Mouse (Mus musculus): ENCODE measurements around the gene Lenep. TPM values are rescaled to one million over a fixed set of nuclear protein-coding genes. Genes with fewer than 3 reads are reported as not detected.

The Lenep gene
- polyA plus RNA-seq, 1 experiment from 2014 or later, result not detected

DNA sequence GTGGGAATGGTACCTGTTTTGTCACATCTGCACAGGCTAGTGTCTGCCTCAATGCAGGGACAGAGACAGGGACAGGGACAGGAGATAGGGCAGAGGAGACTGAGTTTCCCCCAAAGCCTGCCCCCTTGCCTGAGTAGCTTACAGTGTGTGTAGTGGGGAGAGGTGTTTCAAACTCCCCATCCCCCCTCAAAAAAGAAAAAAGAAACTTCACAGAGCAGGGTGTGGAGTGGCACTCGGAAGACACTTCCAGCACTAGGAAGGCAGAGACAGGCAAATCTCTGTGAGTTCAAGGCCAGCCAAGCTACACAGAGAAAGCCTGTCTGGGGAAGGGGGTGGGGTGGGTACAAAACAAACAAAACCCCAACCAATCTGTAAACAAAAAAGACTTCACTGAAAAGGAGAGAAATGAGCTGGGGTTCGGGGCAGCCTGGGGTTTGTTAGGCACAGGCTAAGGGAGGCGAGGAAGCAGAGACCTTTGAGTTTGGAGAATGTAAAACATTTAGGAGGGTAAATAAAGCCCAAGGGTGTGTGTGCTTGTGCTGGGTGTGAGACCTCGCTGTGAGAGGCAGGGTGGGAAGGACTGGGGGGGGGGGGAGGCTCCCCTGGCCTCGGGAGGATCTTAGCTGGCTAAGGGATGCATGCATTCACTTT, 28.9 kb downstream of the Lenep start:
- 41% methylated on average over 5 of the region's 5 CpGs for WGBS
- H3K4me1 ChIP-seq, result peaks cover 25% of the 10 kb centered on the region
- no peak for DNase-seq (ENCODE audit: low spot score)
- no peaks in the 10 kb centered on the region for H3K9me3 ChIP-seq
- H3K4me3 ChIP-seq, result no peak overlapping the region
- H3K27me3 ChIP-seq (ENCODE audit: insufficient read depth, poor library complexity, severe bottlenecking), result 0 out of 2 replicates have a peak, but pooled peaks cover 2% of the 10 kb centered on the region
- H3K36me3 ChIP-seq, result no peaks in the 10 kb centered on the region
- no peak overlapping the region for H3K27ac ChIP-seq

GRCm38 (mm10) chr3:89367338-89367737, 35.3 kb downstream of the Lenep start:
- no peak for DNase-seq (ENCODE audit: low spot score)
- no peak overlapping the region for H3K27ac ChIP-seq
- no peaks in the 10 kb centered on the region for H3K36me3 ChIP-seq
- no peaks in the 10 kb centered on the region for H3K9me3 ChIP-seq
- WGBS, result 44% methylated on average over 11 of the region's 11 CpGs
- H3K27me3 ChIP-seq (ENCODE audit: insufficient read depth, poor library complexity, severe bottlenecking), result peaks cover 42% of the 10 kb centered on the region
- H3K4me3 ChIP-seq, result no peak overlapping the region
- peaks cover 19% of the 10 kb centered on the region for H3K4me1 ChIP-seq

DNA sequence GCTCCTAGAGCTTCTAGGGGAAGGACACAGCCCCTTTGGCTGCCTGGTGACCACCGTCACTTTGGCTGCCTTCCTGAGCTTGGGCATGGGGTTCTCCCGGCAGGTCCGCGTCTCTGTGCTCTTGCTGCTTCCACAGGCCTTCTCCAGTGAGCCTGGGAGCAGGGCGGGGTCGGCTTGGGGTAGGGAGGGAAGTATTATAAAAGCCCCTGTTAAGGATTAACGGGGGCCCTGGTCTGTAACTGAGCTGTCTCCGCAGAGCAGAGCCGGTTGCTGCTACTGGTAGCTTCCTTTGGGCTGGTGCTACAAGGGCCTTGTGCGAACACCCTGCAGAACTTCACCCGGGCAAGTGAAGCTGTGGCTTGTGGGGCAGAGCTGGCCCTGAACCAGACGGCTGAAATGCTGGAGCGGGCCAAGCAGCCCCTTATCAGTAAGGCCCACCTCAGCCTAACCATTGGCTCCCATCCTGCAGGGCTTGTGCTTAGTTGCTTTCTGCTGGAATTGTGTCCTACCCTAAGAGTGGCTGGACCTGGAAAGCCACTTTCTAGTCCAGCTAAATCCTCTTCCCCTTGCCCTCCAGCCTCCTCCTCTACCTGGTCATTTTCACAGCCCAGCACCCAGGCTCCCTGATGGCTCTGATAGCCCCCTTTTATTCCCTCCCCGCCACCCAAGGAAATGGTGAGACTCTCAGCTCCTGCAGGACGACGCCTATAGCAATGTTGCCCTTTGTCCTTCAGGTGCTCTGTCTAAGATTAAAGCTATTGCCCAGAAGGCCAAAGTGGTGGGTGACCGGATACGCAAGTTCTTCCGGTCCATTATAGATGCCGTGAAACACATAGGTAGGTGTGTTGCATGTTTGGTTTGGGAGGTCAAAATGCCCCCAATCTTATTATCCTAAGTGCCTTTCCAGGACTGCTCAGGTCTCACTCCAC, 36.8 kb downstream of the Lenep start:
- Histone ChIP-seq H3K27me3 (ENCODE audit: insufficient read depth, poor library complexity, severe bottlenecking) (peaks cover 42% of the 10 kb centered on the region), H3K4me3 (no peak overlapping the region), H3K36me3 (no peaks in the 10 kb centered on the region), H3K27ac (no peak overlapping the region), H3K4me1 (peaks cover 18% of the 10 kb centered on the region), H3K9me3 (no peaks in the 10 kb centered on the region)
- DNase-seq (ENCODE audit: low spot score), result no peak
- WGBS, result 66% methylated on average over 20 of the region's 20 CpGs

GRCm38 (mm10) chr3:89365153-89365485, 37.5 kb downstream of the Lenep start, which contains the start of gene Dcst1:
Dcst1 (minus strand) TSS chr3:89365253.
- H3K4me1 ChIP-seq, result peaks cover 16% of the 10 kb centered on the region
- H3K4me3 ChIP-seq, result no peak within 1 kb of the TSS
- no peaks in the 10 kb centered on the region for H3K36me3 ChIP-seq
- 85% methylated on average over 11 of the region's 11 CpGs for WGBS
- H3K9me3 ChIP-seq, result no peaks in the 10 kb centered on the region
- DNase-seq (ENCODE audit: low spot score), result no peak
- no peak within 1 kb of the TSS for H3K27ac ChIP-seq
- H3K27me3 ChIP-seq (ENCODE audit: insufficient read depth, poor library complexity, severe bottlenecking), result peaks cover 42% of the 10 kb centered on the region

GRCm38 (mm10) chr3:89364631-89365030, 38.0 kb downstream of the Lenep start:
- no peaks in the 10 kb centered on the region for H3K36me3 ChIP-seq
- peaks cover 42% of the 10 kb centered on the region for H3K27me3 ChIP-seq (ENCODE audit: insufficient read depth, poor library complexity, severe bottlenecking)
- peaks cover 16% of the 10 kb centered on the region for H3K4me1 ChIP-seq
- no peaks in the 10 kb centered on the region for H3K9me3 ChIP-seq
- H3K4me3 ChIP-seq, result no peak overlapping the region
- no peak overlapping the region for H3K27ac ChIP-seq
- no peak for DNase-seq (ENCODE audit: low spot score)
- WGBS, result 60% methylated on average over 8 of the region's 8 CpGs

- Histone ChIP-seq H3K9me3 (no peaks in the 10 kb centered on the region), H3K27ac (no peak within 1 kb of the TSS), H3K27me3 (ENCODE audit: insufficient read depth, poor library complexity, severe bottlenecking) (peaks cover 43% of the 10 kb centered on the region), H3K4me1 (peaks cover 6% of the 10 kb centered on the region; the same call in 1 of the 2 replicates), H3K4me3 (no peak within 1 kb of the TSS), H3K36me3 (no peaks in the 10 kb centered on the region)
- no peak for DNase-seq (ENCODE audit: low spot score)
- 77% methylated on average over 7 of the region's 7 CpGs for WGBS
Measured at GRCm38 (mm10) chr3:89361675-89362074, 40.9 kb downstream of the Lenep start, which contains the start of gene Dcst2. Dcst2 (plus strand) TSS chr3:89361975.

GRCm38 (mm10) chr3:89360237-89360636, 42.4 kb downstream of the Lenep start:
- DNase-seq (ENCODE audit: low spot score), result no peak
- Histone ChIP-seq H3K27ac (no peak overlapping the region), H3K4me1 (peaks cover 6% of the 10 kb centered on the region), H3K36me3 (no peaks in the 10 kb centered on the region), H3K4me3 (no peak overlapping the region), H3K9me3 (no peaks in the 10 kb centered on the region), H3K27me3 (ENCODE audit: insufficient read depth, poor library complexity, severe bottlenecking) (peaks cover 43% of the 10 kb centered on the region)
- 79% methylated on average over 3 of the region's 3 CpGs for WGBS

DNA sequence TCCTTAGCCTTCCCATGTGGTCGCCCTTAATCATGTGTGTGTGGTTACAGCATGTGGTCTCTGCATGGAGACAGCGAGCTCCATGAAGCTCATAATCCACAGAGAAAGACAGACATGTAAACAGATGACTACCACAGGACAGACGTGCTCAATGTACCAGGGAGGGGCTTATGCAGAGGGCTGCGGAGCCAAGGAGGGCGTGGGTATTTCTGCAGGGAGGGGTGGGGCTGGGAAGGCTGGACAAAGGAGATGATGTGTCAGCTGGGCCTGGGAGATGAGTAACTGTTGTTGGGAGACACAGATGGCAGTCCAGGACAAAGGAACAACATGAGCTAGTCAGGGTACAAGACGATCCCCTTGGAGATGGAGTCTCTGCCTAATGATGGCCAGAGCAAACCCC, 43.0 kb downstream of the Lenep start:
- Histone ChIP-seq H3K4me3 (no peak overlapping the region), H3K4me1 (peaks cover 11% of the 10 kb centered on the region), H3K27me3 (ENCODE audit: insufficient read depth, poor library complexity, severe bottlenecking) (peaks cover 41% of the 10 kb centered on the region), H3K36me3 (no peaks in the 10 kb centered on the region), H3K27ac (no peak overlapping the region), H3K9me3 (no peaks in the 10 kb centered on the region)
- DNase-seq (ENCODE audit: low spot score), result no peak
- 79% methylated on average over 6 of the region's 6 CpGs for WGBS

DNA sequence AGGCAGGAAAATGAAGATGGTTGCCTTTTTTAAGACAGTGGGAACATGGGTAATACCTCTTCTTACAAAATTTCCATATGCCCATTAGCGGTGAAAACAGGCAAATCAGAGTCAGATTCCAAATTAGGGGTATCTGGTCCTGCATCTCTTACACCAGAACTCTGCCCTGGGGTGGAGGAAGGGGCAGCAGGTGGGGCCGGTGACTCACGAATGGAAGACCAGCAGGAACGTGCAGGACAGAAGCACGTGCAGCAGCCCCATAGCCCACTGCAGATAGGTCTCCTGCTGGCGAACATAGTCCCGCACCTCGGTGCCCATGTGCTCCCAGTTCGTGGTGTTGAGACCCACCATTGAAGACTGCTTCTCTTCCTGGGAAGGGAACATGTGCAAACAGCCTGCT, 46.6 kb downstream of the Lenep start:
- DNase-seq (ENCODE audit: low spot score), result no peak
- Histone ChIP-seq H3K4me3 (no peak overlapping the region), H3K9me3 (no peaks in the 10 kb centered on the region), H3K27ac (no peak overlapping the region), H3K36me3 (no peaks in the 10 kb centered on the region), H3K27me3 (ENCODE audit: insufficient read depth, poor library complexity, severe bottlenecking) (peaks cover 65% of the 10 kb centered on the region), H3K4me1 (peaks cover 11% of the 10 kb centered on the region)
- WGBS, result 60% methylated on average over 9 of the region's 9 CpGs

DNA sequence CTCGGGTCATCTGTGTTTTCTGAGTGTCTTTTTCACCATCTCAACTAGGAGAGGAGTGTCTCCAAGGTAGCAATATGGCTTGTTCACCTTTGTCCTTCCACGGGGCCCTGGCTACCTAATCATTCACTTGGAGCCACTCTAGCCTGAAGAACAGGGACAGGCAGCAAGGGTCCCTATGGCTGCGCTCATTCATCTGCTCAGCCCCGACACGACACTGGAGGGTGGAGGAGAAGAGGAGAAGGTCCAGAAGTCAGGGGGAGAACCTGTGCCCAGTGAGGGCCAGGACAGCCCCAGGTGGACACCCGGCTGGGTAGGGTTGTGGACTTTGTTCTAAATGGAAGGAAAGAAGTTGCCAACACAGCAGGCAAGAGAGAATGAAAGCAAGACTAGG, 47.1 kb downstream of the Lenep start:
- DNase-seq (ENCODE audit: low spot score), result no peak
- Histone ChIP-seq H3K27ac (no peak overlapping the region), H3K9me3 (no peaks in the 10 kb centered on the region), H3K36me3 (no peaks in the 10 kb centered on the region), H3K4me1 (peaks cover 13% of the 10 kb centered on the region), H3K4me3 (no peak overlapping the region), H3K27me3 (ENCODE audit: insufficient read depth, poor library complexity, severe bottlenecking) (peaks cover 70% of the 10 kb centered on the region)
- WGBS, result 81% methylated on average over 6 of the region's 6 CpGs

DNA sequence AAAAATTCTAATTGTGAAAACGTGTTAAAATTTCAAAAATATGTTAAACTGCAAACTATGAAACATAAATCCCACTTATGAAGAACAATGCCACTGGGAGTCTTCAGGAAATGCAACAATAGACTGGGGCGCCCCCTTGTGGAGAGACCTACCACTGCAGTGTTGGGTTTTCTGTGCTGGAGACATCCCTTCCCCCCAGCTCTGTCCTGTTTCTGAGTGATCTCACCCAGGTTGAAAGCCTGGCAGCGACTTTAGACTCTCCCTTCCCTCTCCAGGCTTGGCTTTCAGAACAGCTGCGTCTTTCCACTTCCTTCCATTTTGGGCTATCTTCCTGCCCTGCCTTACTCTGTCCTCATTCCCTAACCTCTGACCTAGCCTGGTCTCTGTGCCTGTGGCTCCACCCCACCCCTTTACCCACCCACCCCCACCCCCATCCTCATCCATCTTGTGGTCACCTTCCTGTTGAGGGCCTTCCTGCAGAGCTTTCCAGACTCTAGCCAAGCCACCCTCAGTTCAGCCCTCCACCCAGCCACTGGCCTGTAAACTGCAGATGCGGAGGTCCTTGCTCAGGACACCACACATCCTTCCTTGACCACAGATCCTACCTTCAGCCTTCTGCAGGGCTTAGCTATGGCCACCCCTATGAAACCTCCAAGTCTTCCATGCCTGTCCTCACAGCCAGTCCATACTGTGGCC, 47.6 kb downstream of the Lenep start:
- Histone ChIP-seq H3K4me3 (no peak overlapping the region), H3K9me3 (no peaks in the 10 kb centered on the region), H3K4me1 (peaks cover 18% of the 10 kb centered on the region), H3K36me3 (no peaks in the 10 kb centered on the region), H3K27me3 (ENCODE audit: insufficient read depth, poor library complexity, severe bottlenecking) (peaks cover 75% of the 10 kb centered on the region), H3K27ac (no peak overlapping the region)
- WGBS, result 17% methylated on average over 5 of the region's 5 CpGs
- peak; percentile 88 for DNase-seq (ENCODE audit: low spot score)

DNA sequence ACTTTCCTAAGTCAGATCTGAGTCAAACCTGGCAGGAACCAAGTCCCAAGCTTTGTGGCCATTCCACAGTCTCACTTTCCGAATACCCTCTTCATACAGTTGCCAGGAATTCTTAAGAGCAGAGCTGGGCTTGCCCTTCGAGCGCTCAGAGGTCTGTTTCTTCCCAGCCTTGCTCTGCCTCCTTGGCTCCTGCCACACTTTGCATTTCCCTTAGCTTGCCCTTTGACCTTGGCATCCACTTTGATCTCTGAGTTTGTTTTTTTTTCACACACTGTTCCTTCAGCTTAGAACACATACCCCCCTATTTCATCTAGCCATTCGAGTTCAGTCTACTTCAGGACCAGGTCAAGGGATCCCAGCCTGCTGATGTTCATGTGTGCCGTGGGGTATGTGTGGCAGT, 51.3 kb downstream of the Lenep start:
- H3K27ac ChIP-seq, result no peak overlapping the region
- H3K4me3 ChIP-seq, result no peak overlapping the region
- DNase-seq (ENCODE audit: low spot score), result no peak
- peaks cover 36% of the 10 kb centered on the region for H3K4me1 ChIP-seq
- WGBS, result 56% methylated on average over 5 of the region's 5 CpGs
- no peaks in the 10 kb centered on the region for H3K9me3 ChIP-seq
- peaks cover 72% of the 10 kb centered on the region for H3K27me3 ChIP-seq (ENCODE audit: insufficient read depth, poor library complexity, severe bottlenecking)
- no peaks in the 10 kb centered on the region for H3K36me3 ChIP-seq
